Mouse (Mus musculus): ENCODE data around the gene Hdhd3.

Hdhd3 gene

DNA sequence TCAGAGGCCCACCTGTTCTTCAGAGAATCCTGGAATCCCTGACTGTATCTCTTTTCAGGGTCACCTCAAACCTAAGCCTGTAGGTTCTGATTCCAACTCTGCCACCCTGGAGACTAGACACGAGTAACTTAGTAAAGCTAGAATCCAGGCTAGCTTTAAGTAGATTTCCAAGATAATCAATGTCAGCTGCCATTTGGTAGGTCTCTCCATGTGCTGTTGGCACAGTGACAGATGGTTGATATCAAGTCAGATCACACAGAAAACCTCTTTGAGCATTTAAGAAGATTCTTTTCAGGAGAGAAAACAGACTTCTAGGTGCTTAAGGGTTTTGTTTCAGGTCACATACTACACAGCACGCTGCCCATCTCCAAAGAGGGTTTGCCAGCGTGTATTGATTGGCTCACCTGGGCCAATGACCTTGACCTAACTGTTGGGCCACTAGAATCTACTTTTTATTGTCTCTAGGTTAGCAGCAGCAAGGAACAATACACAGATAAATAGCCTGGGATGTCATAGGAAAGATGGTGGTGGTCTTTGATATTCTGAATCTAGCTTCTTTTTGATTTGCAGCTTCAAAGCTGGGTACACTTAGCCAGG is at the start of gene Hdhd3:
TSS of gene Hdhd3 (minus strand) at position 94 of the 597 bp plus-strand sequence.
- no peak for DNase-seq

GRCm38 (mm10) chr4:62551966-62552365 is 48.7 kb upstream of the Hdhd3 start:
- DNase-seq = no peak

DNA sequence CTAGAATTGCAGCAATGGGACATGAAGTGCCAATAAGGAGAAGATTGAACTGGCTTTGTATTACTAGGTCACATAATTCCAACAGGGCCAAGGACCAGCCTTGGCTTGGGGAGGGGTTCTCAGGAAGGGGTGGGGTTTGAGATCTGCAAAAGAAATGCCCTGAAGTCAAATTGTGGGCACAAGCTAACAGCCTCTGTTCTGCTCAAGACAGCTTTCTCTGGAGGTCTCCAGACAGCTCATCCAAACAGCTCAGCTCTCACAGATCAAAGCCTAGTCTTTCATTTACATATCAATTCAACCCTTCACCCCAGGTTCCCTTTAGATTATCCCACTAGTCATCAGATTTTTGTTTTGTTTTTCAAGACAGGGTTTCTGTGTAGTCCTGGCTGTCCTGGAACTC is 41.5 kb upstream of the Hdhd3 start:
- no peak for DNase-seq

DNA sequence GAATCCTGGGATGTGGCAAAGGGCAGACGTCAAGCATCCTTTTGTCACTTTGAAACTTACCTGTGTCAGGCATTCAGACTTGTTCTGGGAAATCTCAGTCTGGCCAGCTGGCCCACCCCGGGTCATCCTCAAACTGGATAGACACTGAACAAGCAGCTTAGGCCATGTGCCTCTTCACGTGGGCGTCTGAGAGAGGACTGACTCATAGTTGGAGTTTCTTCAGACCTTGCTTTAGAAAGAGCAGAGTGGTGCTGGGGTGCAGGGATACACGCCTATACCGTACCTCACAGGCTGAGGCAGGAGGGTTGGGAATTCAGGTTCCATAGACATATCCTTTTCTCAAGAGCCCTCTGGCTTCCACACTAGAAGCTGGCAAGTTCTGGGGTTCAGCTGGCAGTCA is 40.5 kb upstream of the Hdhd3 start:
- no peak for DNase-seq

DNA sequence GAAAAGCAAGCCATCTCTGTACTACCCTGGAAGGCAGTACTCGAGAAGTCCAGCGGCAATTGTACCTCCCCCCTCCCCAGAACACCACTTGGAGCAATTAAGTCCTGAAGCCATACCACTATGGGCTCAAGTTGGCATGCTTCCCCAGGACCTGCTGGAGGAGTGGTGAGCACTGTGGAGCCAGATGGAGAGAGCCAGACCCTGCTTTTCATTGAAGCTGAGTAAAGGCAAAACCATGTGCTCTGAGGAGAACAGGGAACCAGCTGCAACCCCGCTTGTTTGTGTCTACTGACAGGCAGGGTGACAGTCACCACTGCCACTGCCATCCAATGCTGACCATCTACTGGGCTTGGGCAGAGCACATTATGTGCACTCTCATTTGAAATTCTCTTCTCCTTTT is 38.5 kb upstream of the Hdhd3 start:
- DNase-seq = no peak

DNA sequence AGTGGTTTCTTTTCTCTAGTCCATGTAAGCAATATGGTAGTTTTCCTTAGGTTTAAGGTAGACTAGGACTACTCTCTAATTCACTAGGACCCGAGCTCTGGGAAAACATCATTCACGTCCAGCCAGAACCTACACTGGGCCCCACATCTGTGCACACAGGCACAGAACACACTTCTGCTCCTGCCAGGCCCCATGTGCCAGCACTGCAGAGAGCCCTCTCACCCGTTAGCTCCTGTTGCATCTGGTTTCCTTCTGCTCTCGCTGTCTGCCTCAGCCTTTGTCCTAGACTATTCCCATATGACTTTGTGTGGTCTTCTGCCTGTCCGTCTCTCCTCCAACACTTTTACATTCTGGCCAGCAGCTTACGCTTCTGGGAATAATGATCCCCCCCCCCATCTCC is 30.5 kb upstream of the Hdhd3 start:
- no peak for DNase-seq

DNA sequence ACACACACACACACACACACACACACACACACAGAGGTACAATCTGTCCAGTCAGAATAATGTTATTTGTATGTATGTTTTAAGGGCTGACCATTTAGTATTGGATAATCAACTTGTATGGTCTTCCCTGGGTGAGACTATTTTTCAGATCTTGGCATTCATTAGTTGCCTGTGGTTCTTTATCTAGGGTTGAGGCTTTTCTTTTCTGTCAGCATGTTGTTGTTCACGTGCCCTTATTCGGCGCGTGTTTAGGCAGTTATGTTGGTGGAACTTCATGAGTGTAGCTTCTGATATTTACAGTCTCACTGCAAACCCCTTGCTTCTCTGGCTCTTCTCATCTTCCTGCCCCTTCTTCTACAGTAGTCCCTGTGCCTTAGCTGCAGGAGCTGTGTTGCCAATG is 24.4 kb upstream of the Hdhd3 start:
- DNase-seq = no peak

DNA sequence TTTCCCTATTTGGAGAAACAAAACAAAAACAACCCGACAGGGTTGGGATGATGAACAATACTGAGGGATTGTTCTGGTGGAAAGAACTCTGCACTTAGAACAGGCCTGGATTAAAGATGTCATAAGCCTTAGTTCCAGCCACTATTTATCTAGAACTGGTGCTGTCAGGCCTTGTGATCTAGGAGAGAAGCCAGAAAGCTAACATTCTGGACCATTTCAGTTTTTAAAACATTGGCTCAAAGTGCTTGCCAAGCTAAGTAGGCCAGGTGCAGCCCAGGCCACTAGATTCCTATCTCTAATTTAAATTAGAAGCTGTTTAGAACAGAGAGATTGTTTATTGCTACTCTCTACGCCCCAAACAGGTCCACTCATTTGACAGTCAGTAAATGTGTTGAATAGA is 23.0 kb upstream of the Hdhd3 start:
- DNase-seq = no peak

- no peak for DNase-seq
These were observed 22.2 kb upstream of the Hdhd3 start for GRCm38 (mm10) chr4:62525489-62525811.

DNA sequence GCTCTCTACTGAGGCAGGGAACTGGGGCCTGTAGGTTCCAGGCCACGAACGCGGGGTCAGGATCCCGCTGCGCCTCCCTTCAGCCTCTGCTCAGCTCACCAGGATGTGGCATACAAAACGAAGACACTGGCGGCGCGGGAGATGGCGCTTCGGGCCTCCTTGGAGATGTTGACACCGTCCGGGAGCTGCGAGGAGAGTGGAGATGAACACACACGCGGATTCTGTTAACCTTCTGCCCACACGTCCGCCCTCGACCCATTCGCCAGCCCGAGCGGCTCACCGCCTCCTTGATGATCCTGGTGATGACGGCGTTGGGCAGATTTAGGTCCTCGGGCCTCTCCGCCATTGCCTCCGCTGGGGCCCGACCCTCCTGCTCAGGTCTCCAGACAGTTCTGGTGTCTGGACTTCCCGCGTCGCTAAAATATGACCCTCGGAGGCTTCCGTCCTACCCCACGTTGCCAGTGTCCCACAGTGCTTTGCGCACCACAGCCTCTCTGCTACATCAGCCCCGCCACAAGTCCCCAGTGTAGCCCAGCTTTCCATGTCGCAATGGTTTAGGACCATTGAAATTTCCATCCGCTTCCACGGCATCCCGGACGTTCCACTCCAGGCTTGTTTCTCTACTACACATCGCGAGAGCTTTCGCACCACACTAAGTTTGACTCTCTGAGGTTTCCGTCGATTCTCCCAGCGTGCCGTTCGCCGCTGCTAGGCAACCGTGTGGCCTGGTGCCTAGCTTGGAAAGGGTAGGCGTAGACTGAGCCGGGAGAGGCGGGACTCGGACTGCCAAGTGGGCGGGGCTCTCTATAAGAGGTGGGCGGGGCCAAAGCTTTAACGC is 21.6 kb upstream of the Hdhd3 start, which contains the start of the genes Pole3 and 4933430I17Rik:
TSS of gene Pole3 (minus strand) at position 418 of the 838 bp plus-strand sequence.
TSS of gene 4933430I17Rik (plus strand) at position 719 of the 838 bp plus-strand sequence.
- peak; percentile 95 for DNase-seq

DNA sequence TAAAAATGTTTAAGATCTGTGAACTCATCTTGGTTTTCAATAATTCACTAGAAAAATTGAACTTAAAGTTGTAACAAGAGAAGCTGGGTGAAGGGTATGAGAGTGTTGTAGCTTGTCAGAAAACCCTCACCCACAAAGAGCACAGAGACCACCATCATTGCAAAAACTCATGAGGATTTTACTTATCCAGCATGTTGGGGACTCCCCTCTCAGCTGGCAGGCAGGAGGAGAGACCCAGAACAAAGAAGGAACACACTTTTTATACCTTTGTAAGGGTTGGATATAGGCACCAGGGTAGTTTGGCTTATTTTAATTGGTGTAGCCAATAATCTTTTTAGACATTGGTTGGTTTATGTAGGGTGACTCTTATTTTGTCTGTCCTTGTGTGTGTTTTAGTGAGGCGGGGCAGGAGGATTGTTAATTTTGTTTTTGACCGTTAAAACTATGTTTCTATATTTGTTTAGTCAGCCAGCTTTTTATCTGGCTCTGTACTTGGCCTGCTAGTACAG is 17.7 kb upstream of the Hdhd3 start:
- DNase-seq = no peak

DNA sequence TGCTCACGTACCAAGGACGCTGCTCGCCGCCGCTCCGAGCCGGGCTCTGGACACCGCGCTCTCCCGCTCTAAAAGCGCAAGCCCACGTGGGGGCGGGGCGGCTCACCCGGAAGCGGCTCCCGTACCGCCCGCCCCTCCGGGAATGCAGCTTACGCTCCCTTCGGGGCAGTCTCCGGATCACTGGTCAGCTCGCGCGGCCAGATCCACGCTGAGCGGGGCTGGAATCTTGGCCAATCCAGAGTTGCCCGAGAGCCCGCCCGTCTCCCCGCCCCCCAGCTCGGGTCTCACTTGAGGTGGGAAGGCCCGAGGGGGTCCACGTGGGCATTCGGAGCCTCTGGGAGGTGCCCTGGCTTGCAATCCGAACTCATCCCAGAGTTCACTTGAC is 16.6 kb upstream of the Hdhd3 start, which contains the start of gene Alad:
TSS of gene Alad (minus strand) at position 70 of the 385 bp plus-strand sequence.
- DNase-seq = peak; percentile 96

DNA sequence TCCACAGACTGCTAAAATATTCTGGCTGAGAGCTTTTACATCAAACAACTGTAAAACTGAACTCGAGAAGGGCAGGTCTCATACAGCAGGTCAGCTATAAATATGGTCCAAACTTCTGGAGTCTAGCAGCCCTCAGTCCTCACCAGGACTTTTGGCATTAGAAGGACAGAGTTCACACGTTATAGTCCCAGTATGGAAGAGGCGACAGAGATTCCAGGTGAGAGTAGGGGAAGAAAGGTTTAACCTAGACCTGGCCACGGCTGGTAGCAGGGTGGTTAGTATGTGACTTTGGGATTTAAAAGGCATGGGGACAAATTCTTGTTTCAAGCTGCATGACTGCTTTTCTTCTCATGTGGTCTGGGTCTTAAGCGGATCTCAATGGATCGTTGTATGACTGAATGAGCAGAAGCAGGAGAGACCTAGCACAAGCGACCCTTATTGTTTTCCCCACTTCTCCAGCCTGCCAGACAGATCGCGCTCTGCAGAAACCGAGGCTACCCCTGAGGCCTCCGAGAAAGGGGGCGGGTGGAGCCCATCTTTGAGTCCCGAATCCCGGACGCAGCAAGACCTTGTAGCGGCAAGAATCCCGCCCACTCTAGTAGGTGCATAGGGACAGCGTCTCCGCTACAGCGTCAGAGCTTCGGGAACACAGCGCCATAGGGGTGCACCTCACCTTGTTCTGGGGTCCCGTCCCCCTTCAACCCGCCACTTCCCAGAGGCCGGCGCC is 16.0 kb upstream of the Hdhd3 start:
- DNase-seq = no peak

GRCm38 (mm10) chr4:62518416-62519121 is 15.3 kb upstream of the Hdhd3 start:
- peak; percentile 84 for DNase-seq

DNA sequence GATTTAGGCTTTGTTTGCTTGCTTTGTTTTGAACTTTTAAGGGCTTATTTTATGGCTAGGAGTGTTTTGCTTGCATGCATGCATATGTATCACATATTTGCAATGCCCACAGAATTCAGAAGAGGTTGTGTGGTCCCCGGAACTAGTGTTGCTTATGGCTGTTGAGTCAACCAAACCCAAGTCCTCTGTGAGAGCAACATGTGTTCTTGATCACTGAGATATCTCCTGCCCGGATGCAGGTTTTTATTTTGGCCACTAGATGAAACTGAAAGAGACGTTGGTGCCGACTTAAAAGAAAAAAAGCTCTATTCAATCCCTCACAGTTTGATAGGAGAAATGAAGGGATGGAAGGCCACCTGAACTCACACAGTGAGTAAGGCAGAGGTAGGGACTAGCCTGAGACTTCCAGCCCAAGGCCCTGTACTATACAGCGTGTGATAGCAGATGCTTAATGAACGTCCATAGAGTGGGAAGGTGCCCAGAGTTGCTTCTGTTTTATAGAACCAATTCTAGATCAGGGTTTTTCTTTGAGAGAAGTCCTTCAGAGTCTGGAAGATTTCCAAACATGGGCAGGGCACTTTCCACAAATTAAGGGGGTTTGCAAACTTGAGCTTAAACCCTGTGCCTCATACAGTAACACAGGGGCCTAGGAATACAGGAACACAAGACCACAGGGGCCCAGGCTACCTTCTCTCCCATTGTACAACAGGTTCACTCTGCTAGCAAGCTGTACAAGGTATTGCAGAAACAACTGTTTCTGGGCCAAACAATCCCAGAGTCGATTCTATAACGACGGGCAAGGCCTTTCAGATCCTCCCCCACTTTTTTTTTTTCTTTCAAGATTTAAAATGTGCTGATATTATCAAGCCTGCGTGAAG is 14.5 kb upstream of the Hdhd3 start:
- DNase-seq = no peak

DNA sequence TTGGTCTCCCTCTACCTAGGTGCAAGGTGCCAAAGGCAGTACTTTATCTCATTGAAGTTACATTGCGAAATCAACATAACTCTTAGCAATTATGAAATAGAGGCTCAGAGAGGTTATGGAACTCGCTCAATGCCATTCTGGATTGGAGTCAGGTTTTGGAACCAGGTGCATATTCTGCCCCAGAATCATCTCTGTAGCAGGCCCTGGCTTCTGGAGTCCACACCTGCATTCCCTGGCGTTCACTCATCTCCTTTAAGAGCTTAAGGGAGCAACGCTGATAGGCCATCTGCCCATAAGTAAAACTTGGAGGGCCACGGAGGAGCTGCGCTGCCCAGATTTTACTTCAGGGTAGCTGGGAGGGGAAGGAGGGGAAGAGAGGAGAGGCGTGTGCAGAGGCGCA is 13.8 kb upstream of the Hdhd3 start:
- DNase-seq = no peak

GRCm38 (mm10) chr4:62516579-62516978 is 13.3 kb upstream of the Hdhd3 start:
- DNase-seq = no peak

DNA sequence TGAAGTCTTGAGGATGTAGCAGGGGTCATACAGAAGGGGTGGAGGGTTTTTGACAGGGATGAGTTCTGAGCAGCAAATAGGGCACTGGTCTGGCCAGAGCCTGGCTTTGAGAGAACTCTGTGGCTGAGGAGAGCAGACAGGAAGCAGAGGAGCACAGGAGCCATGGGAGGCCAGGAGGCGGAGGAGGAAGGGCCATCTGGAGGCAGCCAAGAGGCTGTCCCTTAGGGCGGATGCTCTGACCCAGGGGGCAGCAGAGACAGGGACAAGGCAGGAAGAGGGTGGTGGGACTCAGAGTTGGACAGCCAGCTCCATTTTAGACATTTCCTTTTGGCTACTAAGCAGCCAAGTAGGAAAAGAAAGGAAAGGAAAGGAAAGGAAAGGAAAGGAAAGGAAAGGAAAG is 12.8 kb upstream of the Hdhd3 start:
- DNase-seq = peak; percentile 72

DNA sequence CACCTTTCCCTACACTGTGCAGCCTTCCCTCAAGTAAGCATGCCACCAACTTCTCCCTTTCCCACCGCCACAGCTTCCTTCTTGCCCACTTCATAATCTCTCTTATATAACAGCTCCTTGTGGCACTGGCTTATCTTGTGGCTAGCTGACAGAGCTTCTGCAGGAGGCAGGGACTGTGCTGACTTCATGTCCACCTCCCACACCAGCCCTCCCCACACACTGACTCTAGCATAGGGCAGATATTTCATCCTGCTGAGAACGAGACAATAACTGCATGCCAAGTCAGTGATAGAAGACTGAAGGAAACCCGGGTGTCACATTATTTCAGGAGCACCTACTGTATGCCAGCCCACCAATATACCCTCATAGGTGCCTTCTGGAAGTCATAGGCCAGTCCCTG is 12.2 kb upstream of the Hdhd3 start:
- no peak for DNase-seq

- no peak for DNase-seq
These were observed 11.7 kb upstream of the Hdhd3 start for GRCm38 (mm10) chr4:62514995-62515394.

DNA sequence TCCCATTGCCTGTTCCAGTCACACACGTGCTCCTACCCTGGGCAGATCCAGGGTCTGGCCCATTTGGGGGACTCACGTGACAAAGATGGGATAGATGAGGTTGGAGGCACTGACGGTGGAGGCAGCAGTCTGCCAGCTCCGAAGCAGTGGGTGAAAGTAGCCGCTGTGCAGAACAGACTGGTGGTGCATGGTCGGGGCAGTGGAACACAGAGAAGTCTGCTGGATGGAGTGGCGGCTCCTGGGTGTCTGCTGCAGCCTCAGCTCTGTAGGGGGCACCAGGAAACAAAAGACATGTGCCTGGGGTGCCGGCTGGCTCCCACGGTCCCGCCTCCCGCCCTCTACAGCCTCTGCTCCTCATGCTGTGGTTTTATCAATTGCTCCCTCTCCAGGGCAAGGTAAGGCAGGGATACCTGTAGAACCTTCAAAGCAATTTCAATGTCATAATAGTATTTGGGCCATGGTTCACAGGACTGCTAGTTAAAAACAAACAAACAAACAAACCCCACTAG is 10.8 kb upstream of the Hdhd3 start:
- no peak for DNase-seq

DNA sequence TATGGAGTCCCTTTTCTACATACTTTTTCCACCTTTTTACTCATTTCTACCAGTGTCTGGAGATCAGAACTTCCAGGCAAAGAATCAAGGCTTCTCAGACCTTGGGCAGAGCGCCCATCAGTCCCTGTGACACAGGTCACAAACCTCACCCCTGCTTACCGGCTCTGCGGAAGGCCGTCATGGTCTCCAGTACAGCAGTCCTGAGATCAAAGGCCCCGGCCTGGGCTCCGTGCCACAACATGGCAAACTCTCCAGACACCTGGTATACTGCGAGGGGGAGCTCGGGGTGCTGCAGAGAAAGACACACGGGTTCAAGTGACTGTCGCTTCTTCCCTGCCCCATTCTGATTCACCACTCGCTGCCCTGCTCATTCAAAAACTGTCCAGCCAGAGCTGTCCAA is 6.7 kb upstream of the Hdhd3 start:
- peak; percentile 85 for DNase-seq

Measured in kidney, adult 11 months (tissue).